Mouse (Mus musculus) erythroblast, embryonic 14.5 days (primary cell): ENCODE measurements around the gene Umps.

Experiments used
- GATA1 ChIP-seq: IDR thresholded peaks from 2 replicates; pipeline ENCODE4 v1.6.1; 2012; ENCODE audit warnings: low read length, inconsistent platforms, mixed read lengths
- TAL1 ChIP-seq: IDR thresholded peaks from 3 replicates; pipeline ENCODE4 v1.6.1; 2012; ENCODE audit warnings: low read length, inconsistent platforms, mixed read lengths

GRCm38 (mm10) chr16:33934701-33935406 is 32.0 kb downstream of the Umps start:
- TF ChIP-seq GATA1 (no peak), TAL1 (no peak)
